Mouse (Mus musculus): ENCODE results near the gene 1700023F06Rik.

GRCm38 (mm10) chr11:103215355-103215754, 7.0 kb upstream of the 1700023F06Rik start:
- no peak for TF ChIP-seq POLR2A (IDR thresholded peaks at IDR 0.05; ENCODE audit: borderline replicate concordance, extremely low read depth, low read depth, low read length)
- no peak for TF ChIP-seq CTCF (IDR thresholded peaks at IDR 0.05; ENCODE audit: insufficient read depth, low read length)

Measured in lung, adult 2 months (tissue).